Mouse (Mus musculus): Measurements from ENCODE around the gene Yy1. TPM values are rescaled to one million over a fixed set of nuclear protein-coding genes. Genes with fewer than 3 reads are reported as not detected.
A peak's percentile ranks its signal among the peaks of the same experiment; 100 is the strongest.

Yy1 gene
- total RNA-seq, 2 experiments from 2014 or later, result 54.0 to 69.7 TPM

DNA sequence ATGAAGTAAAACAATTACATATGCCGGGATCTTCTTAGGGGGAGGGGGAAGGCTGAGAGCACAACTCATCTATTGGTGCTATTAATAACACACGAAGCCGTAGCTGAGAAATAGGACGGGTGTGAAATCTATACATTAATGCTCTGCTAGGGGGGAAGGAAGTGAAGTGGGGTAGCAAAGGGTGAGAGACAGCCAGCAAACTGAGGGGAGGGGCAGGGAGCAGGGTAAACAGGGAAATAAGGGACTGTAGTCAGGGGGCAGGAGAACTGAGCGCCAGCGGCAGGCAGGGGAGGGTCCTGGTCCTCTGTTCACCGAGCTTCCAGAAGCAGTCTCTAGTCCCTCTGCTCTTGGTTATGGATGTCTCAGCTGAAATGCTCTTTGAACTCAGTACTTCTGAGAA lies 25.9 kb upstream of the Yy1 start:
- ATAC-seq (replicated peaks; ENCODE audit: poor library complexity, severe bottlenecking), result peak; percentile 12

DNA sequence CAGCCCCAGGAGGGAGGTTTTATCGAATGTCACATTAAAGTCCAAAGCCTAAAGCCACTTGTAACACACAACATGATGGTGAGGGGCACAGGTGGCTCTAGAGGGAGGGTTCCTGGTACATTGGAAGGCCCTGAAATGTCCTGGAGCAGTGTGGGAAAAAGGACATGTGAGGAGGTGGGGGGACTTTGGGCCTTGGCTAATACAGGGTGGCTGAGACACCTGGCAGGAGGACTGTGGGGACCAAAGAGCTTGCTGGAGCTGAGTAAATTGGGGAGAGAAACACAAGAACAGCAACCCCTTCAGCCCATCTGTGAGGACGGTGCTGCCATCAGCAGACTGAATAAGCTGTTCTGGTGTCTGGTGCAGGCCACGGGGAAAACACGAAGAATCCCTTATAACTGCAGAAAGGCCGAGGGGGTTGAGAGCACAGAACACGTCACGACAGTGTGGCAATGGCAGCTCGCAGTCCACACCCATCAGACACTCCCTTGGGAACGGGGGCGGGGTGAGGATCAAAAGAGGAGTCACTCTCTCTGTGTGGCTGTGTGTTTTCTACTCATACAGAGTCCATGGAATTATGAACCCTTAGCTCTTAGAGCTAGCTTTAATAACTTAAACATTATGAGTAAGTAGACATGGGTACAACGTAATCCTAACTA lies 24.4 kb upstream of the Yy1 start:
- no peak for ATAC-seq (replicated peaks; ENCODE audit: poor library complexity, severe bottlenecking)

DNA sequence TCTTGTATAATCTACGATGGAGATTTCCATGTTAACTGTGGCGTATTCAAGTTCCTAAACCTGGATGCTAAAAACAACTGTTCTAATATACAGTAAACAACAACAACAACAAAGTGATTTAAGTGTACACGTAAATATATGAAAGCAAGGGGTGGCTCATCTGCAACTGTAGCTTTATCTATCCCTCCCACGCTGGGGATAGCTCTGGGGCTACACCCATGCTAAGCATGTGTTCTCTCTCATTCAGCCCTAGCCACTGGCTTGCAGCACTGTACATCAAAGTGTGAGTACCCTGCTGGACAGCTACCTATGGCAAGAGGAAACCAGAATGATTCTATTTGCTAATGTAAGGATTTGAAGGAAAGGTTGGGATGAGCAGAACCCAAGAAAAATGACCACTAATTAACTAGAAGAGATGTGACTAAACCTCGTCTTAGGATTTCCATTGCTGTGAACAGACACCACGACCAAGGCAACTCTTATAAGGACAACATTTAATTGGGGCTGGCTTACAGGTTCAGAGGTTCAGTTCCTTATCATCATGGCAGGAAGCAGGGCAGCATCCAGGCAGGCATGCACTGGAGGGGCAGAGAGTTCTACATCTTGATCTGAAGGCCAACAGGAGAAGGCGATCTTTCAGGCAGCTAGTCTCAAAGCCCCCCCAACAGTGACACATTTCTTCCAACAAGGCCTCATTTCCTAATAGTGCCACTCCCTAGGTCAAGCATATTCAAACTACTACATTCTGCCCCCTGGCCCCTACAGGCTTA lies 12.5 kb upstream of the Yy1 start:
- no peak for ATAC-seq (replicated peaks; ENCODE audit: poor library complexity, severe bottlenecking)

DNA sequence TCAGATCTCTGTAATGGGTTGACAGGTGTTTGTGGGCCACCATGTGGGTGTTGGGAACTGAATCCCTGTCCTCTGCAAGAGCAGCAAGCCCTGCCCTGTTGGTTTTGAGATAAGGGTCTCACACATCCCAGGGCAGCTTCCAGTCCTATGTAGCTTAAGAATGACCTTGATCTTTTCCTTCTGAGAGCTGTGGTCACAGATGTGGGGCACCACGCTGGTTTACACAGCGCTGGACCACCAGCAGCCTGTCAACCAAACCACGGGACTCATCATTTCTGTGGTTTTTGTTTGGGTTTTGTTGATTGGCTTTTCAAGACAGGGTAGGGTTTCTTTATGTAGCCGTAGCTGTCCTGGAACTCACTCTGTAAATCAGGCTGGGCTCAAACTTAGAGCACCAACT lies 7.6 kb upstream of the Yy1 start:
- ATAC-seq (replicated peaks; ENCODE audit: poor library complexity, severe bottlenecking), result no peak

DNA sequence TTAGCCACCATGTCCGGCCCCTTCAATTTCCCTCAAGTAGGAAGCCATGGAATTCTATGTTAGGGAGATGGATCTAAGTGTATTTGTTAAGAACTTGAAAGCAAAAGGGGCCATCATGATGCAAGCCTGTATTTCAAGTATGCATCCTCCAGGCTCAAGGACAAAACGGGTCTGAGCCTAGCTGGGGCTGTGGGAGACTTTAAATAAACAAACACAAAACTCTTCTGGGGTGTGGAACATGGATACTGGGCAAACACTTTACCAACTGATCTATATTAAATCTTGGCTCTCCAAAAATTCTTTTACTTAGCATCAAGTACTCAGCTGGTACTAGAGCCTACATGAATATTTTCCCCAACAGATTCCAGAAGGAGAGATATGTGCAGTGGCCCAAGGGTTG lies 5.4 kb upstream of the Yy1 start:
- ATAC-seq (replicated peaks; ENCODE audit: poor library complexity, severe bottlenecking), result no peak

DNA sequence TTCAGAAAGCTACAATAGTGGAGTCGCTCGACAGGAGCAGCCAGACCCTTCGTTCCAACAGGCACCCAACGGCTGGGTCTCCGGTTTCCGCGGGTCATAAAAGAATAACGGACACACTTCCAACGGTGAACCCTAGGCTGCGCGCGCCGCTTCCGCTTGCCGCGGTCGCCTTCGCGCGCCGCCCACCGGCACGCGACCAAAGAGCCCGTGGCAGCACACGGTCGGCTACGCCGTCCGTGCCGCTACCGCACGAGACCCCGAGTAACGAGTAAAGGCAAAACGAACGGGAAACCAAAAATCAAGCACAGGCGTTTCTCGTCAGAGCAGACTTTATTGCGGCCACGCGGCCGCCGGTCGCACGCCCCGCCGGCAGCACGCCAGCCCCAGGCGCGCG lies 624 bp upstream of the Yy1 start:
- ATAC-seq (replicated peaks; ENCODE audit: poor library complexity, severe bottlenecking), result peak; percentile 39

DNA sequence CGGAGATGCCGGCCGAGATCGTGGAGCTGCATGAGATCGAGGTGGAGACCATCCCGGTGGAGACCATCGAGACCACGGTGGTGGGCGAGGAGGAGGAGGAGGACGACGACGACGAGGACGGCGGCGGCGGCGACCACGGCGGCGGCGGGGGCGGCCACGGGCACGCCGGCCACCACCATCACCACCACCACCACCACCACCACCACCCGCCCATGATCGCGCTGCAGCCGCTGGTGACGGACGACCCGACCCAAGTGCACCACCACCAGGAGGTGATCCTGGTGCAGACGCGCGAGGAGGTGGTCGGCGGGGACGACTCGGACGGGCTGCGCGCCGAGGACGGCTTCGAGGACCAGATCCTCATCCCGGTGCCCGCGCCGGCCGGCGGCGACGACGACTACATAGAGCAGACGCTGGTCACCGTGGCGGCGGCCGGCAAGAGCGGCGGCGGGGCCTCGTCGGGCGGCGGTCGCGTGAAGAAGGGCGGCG lies 724 bp downstream of the Yy1 start:
- no peak for ATAC-seq (replicated peaks; ENCODE audit: poor library complexity, severe bottlenecking)

DNA sequence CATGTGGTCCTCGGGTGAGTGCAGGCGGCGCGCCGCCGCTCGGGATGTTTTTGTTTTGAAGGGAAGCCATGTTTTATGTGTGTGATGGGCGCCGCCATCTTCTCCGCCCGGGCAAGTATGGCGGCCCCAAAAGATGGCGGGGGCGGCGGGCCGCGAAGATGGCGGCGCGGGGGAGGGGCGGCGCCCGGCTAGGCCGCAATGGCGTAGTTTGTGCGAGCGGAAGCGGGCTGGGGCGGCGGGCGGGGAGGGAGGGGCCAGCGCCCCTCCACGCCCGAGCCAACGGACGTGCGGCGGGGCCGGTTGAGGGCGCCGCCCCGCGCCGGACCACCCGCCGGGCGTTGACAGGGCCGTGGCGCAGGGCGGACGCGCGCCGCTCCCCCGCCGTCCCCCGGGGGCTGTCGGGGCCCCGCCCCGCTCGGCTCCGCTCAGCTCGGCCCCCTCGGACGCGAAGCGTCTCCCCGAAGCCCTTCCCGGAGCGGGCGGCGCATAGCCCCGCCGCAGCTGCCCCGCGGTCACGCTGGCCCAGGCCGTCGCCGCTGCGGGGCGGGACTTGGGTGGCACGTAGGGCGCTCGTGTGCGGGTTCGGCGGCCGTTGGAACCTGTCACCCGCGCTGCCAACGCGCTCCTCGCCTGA lies 1.4 kb downstream of the Yy1 start:
- ATAC-seq (replicated peaks; ENCODE audit: poor library complexity, severe bottlenecking), result peak; percentile 30

DNA sequence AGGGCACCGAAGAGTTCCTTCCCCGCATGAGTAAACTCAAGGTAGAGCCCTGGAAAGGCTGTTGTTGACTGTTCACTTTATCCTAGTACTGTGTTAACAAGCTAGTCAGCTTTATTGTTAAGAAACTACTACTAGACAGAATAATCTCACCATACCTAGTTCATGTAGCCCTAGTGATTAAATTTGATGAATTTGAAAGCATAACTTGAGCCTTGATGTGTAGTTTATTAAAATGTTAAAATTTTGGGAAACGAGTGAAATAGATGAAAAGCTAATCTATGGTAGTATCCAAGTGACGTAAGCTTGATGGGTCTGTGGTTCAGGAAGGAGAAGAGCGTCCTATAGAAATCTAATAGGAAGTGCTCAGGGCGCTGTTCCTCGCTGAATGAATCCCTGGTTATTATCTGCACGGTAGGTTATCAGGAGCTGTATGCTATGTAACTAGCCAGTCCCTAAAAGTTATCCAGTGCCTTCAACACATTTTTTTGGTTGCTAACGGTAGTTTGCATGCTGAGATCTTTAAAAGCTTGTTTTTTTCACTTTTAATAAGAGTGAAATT lies 2.3 kb downstream of the Yy1 start:
- ATAC-seq (replicated peaks; ENCODE audit: poor library complexity, severe bottlenecking), result 0 out of 2 replicates have a peak, but pooled peaks have one; percentile 14

DNA sequence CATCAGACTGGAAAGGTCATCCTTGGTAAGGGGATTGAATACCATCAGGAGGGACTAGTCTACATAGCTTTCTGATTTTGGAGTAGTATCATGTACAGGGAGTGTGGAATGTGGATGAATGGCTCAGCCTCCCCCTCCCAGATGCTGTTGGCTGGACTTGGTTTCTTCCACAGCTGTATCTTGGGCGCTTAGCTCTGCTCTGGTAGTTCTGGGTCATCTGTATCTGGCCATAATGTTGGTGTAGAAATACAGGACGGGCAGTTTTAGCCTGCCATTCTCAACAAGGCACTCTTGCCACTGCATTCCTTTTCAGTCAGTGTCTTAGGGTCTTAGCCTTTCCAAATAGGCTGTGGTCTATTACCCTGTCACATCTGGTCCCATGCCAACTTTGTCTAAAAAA lies 8.8 kb downstream of the Yy1 start:
- ATAC-seq (replicated peaks; ENCODE audit: poor library complexity, severe bottlenecking), result 0 out of 2 replicates have a peak, but pooled peaks have one; percentile 5

DNA sequence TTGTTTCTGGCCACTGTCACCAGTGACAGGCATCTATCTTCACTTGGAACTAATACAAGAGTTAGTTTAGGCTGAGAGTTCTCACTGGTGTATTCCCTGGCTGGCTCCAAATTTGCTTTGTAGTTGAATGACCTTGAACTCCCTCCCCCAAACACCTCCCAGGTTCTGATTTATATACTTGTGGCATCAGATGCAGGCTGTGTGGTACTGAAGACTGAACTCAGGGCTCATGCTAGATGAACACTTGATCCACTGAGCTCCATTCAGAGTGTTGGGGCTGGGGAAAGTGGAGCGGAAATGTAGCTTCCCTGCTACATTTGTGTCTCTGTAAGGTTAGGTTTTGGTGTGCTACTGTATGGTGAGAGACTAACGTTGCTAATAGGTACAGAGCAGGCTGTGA lies 11.6 kb downstream of the Yy1 start:
- ATAC-seq (replicated peaks; ENCODE audit: poor library complexity, severe bottlenecking), result no peak

DNA sequence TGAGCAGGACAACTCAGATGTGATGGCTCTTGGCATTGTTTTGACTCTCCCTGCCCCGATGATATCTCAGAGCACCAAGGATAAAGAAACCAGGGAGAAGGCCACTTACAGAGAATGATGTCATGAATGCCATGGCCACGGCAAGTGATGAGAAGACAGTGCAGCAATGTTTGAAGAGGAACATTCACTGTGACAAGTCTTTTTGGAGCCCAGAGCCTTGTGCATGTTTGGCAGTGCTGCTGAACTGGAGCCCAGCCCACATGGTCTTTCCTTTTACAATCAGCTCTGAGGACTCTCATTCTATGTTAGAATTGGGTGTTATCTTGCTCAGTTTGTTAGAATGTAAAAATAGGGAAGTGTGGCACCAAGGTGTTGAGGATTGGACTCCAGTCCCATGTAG lies 15.7 kb downstream of the Yy1 start:
- no peak for ATAC-seq (replicated peaks; ENCODE audit: poor library complexity, severe bottlenecking)

DNA sequence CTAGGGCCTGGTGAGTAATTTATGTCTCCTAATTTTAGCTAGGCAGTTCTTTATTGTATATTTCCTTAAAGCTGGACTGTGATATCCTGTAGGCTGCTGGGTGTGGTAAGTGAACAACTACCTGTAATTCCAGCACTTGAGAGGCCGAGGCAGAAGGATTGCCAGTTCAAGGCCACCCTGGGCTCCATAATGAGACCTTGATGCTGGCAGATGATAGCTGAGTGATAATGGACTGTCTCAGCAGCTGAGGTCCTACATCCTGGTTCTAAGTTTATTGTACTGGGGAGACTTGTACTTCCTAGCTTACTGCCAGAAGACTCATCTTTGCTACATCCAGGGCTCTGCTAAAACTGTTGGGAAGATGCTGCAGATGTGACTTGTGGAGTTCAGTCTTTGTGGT lies 17.0 kb downstream of the Yy1 start:
- no peak for ATAC-seq (replicated peaks; ENCODE audit: poor library complexity, severe bottlenecking)

DNA sequence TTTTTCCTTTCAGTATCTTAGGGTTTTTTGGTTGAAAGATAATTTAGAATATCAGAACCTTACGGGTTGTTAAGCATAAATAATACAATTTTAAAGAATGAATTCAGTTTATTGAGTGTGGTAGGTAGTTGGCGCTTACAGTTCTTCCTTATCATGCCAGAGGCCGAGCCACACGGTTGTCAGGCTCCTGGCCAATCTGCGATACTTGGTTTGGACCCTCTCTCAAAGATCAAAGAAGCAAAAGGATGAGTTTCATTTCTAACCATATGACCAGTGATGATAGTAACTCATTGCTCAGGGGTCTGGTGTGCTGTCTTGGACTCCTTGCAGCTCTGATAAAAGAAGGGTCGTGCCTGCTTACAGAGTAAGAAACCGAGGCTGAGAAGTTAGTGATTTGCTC lies 17.5 kb downstream of the Yy1 start:
- ATAC-seq (replicated peaks; ENCODE audit: poor library complexity, severe bottlenecking), result no peak

DNA sequence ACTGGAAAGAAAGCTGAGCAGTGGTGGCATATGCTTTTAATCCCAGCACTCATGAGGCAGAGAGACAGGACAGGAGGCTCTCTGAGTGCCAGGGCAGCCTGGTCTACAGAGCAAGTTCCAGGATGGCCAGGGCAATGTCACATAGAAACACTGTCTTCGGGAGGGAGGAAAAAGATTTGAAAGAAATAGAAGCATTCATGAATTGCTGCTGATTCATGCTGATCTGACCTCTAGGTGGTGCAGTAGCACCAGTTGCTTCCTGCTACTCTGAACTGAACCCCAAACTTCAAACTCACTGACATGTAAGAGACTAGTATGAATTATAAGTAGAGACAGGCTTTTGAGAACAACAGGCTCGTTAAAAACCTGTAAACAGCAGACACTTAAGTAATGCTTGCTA lies 18.4 kb downstream of the Yy1 start:
- peak; percentile 71 for ATAC-seq (replicated peaks; ENCODE audit: poor library complexity, severe bottlenecking)

DNA sequence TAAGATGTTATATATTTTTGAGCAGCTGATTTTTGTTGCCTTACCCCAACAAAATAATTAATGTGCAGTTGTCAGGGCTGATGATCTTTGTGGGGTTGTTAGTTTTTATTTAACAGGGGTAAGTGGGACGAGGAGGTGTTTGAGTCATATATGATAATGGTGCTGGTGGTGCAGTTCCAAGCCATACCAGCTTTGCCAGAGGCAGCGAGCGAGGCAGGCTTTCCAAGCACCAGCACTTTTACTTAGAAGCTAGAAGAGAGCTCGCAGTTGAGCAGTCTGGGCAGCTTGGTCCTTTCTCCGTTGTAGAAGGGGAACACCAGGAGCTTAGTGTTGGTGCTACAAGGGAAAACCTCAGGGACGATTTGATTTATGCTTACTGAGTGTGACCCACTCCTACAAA lies 19.7 kb downstream of the Yy1 start:
- no peak for ATAC-seq (replicated peaks; ENCODE audit: poor library complexity, severe bottlenecking)

DNA sequence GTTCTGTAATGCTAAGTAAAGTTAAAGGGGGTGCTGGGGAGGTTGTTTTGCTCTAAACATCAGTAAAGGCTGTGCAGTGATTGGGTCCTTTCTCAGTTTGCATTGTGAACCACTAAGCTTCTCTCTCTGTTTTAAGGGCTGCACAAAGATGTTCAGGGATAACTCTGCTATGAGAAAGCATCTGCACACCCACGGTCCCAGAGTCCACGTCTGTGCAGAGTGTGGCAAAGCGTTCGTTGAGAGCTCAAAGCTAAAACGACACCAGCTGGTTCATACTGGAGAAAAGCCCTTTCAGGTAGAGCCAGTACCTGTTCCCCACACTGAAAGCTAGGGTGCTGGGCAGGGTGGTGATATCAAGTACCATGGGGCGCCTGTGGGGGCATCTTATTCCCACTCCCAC lies 21.7 kb downstream of the Yy1 start:
- ATAC-seq (replicated peaks; ENCODE audit: poor library complexity, severe bottlenecking), result no peak

DNA sequence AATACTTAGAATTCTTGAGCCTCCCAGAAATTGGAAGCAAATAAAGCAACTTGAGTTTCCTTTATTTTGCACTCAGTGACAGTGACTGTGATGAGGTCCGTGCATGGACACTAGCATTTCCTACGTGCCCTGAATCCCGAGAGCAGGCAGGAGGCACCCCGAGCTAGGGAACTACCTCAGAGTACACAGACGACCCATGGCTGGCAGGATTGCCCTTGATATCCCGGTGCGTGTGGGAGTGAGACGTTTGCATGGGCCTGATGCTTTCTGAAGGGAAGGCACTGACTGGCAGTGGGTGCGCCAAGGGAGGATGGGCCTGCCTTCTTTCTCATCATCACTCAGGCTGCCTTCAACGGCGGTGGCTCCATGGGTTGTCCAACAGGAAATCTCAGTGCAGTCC lies 23.8 kb downstream of the Yy1 start:
- no peak for ATAC-seq (replicated peaks; ENCODE audit: poor library complexity, severe bottlenecking)

DNA sequence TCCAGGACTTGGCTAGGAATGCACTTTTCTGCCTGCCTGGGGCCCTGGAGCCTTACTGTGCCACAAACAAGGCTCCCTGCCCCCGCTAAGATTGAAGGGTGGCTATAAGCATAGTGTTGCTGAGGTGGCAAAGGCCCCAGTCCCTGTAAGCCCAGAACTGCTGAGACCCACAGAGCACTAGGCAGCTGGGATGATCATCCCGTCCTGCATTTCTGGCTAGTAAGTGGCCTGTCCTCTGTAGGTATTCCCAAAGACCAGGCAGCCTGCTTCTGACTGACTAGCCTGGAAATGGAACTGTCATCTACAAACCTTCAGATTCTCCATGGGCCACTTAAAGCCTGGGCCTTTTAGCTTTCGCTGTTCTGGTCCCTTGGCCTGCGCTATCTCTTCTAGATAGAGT lies 27.7 kb downstream of the Yy1 start:
- ATAC-seq (replicated peaks; ENCODE audit: poor library complexity, severe bottlenecking), result 0 out of 2 replicates have a peak, but pooled peaks have one; percentile 11

DNA sequence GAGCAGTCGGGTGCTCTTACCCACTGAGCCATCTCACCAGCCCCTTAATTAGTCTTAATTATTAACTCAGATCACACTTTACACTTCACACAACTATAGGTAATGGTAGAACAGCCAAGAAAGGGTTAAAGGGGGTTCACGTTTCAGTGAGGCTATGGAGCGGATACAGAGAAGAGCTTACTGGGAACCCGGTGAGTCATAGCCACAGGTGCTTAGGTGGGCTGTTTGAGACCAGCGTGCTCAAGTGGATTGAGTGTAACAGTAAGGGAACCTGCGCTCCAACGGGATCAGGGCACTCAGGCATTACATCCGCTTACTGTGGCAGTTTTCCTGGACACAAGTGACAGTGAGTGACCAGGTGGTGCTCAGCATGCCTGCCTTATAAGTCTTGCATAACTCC lies 30.3 kb downstream of the Yy1 start:
- ATAC-seq (replicated peaks; ENCODE audit: poor library complexity, severe bottlenecking), result no peak

DNA sequence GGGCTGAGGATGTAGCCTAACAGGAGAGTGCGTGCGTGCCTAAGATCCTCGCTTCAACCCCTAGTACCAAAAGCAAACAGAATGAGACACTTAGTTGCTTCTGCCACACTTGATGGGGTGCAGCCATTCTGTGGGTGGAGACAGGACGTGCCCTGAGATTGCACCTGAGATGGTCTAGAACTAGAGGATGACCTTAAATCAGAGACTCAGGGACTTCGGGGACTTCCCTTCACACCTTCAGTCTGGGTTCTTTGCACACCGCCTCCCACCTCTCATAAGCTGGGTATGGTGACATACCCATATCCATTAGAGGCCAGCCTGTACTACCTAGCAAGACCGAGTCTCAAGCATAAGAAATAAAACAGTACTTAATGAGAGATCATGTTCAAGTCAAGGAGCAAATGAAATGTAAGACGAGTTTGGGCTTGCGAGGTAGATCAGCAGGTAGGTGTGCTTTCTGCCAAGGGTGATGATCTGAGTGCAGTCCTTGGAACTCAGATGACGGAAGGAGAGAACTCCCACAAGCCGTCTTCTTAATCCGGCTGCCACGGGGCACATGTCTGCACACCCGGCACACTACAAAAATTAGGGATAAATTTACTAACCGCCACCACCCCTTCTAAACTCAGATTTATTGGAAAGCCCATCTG lies 31.6 kb downstream of the Yy1 start:
- no peak for ATAC-seq (replicated peaks; ENCODE audit: poor library complexity, severe bottlenecking)
